Comparison of ENCODE assay signal across 10 mouse cellular contexts in the genomic region with DNA sequence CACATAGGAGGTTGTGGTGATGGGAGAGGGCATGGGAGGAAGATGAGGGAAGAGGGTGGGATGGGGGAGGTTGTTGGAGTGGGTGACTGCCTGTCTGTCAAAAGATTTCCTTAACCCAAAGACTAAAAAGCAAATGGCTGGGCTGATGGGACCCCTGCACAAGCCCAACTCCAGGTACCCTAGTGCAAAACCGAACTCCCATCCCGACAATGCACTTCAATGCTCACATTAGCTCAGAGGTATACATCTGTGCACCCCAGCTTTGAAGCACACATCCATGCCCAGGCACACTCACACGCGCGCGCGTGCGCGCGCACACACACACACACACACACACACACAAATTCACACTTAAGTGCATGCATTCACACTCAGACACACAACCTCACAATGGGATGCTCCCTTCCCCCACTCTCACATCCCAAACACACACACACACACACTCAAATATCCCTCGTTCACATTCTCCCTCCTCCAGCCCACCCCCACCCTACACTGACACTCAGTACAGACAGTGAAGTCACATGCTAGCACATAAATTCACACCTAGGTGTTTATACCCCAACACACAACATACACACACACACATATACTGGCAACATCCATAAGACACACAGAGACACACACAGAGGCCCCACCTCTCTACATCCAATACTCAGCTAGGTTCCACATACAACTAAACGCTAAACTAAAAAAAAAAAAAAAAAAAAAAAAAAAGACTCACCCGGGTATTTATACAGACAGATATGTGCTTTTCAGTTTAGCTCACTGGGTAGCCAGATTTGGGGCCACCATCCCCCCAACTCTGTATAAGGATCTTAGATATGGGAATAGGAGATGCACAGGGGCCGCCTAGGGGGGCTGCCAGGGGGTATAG. TPM values are rescaled to one million over a fixed set of nuclear protein-coding genes. Genes with fewer than 3 reads are reported as not detected.
DNase-seq lines count a peak whose midpoint lies in the region; ATAC-seq lines count a peak whose summit lies in the region.
"Had no signal": no experiment of that assay in that cellular context is flagged by ENCODE, and none has a peak within 500 bp of the region (broad histone marks: within the 10 kb centered on the region; RNA-seq: fewer than 3 reads in every experiment).

No protein-coding gene starts in this region.

- peak overlapping the region; percentile 59 for H3K4me2 ChIP-seq in heart, embryonic 16.5 days (ENCODE audit: low read depth, low read length)
- H3K4me2 ChIP-seq in hindbrain, embryonic 15.5 days = peak overlapping the region; percentile 43; the same call in 1 of the 2 replicates
- peak overlapping the region; percentile 39 for H3K4me2 ChIP-seq in midbrain, embryonic 14.5 days (ENCODE audit: low read length)

- peaks cover 26% of the 10 kb centered on the region for H3K4me1 ChIP-seq in heart, embryonic 16.5 days (ENCODE audit: control insufficient read depth, insufficient read depth, low read length)
- peaks cover 34% of the 10 kb centered on the region for H3K4me1 ChIP-seq in hindbrain, embryonic 15.5 days (replicated peaks)
- H3K4me1 ChIP-seq in midbrain, embryonic 14.5 days (ENCODE audit: control insufficient read depth, insufficient read depth, low read length) = peaks cover 29% of the 10 kb centered on the region

- 64% methylated on average over 14 of the region's 14 CpGs for WGBS in heart, embryonic 16.5 days
- WGBS in hindbrain, embryonic 15.5 days = 80% methylated on average over 14 of the region's 14 CpGs
- 81% methylated on average over 14 of the region's 14 CpGs for WGBS in midbrain, embryonic 14.5 days

- no peaks in the 10 kb centered on the region for H3K36me3 ChIP-seq in heart, embryonic 16.5 days (ENCODE audit: control insufficient read depth, insufficient read depth)
- peaks cover 8% of the 10 kb centered on the region; the same call in 1 of the 2 replicates for H3K36me3 ChIP-seq in hindbrain, embryonic 15.5 days
- H3K36me3 ChIP-seq in midbrain, embryonic 14.5 days (ENCODE audit: control insufficient read depth, insufficient read depth, low read length) = peaks cover 22% of the 10 kb centered on the region

- no peak for ATAC-seq in heart, embryonic 16.5 days (replicated peaks; ENCODE audit: extremely low read depth, insufficient read depth, low FRiP score)
- no peak for ATAC-seq in hindbrain, embryonic 15.5 days (ENCODE audit: low FRiP score, low read depth)
- no peak for ATAC-seq in midbrain, embryonic 14.5 days (ENCODE audit: low FRiP score, low TSS enrichment)

- peak overlapping the region; percentile 82 for H3K27ac ChIP-seq in heart, embryonic 16.5 days (ENCODE audit: low read length)
- no peak overlapping the region for H3K27ac ChIP-seq in hindbrain, embryonic 15.5 days (replicated peaks)
- no peak overlapping the region for H3K27ac ChIP-seq in midbrain, embryonic 14.5 days (replicated peaks; ENCODE audit: low read depth, low read length)

- H3K9me3 ChIP-seq in heart, embryonic 16.5 days (replicated peaks; ENCODE audit: control insufficient read depth, low read length) = no peaks in the 10 kb centered on the region
- no peaks in the 10 kb centered on the region for H3K9me3 ChIP-seq in hindbrain, embryonic 15.5 days
- H3K9me3 ChIP-seq in midbrain, embryonic 14.5 days (ENCODE audit: control insufficient read depth, low read length) = no peaks in the 10 kb centered on the region

- peak overlapping the region; percentile 50 for H3K4me3 ChIP-seq in heart, embryonic 16.5 days (ENCODE audit: low read length)
- no peak overlapping the region for H3K4me3 ChIP-seq in hindbrain, embryonic 15.5 days
- H3K4me3 ChIP-seq in midbrain, embryonic 14.5 days (replicated peaks; ENCODE audit: low read depth, low read length) = no peak overlapping the region

- intact Hi-C loops in heart, postnatal 36 days (cut with DNase I) = no loop called here
- intact Hi-C loops in left cerebral cortex, postnatal 25 days (cut with DNase I) = no loop called here

- peaks cover 14% of the 10 kb centered on the region for H3K27me3 ChIP-seq in heart, embryonic 16.5 days (ENCODE audit: control insufficient read depth, insufficient read depth, low read length)
- H3K27me3 ChIP-seq in hindbrain, embryonic 15.5 days = peaks cover 11% of the 10 kb centered on the region
- no peaks in the 10 kb centered on the region for H3K27me3 ChIP-seq in midbrain, embryonic 14.5 days (ENCODE audit: control insufficient read depth, insufficient read depth, low read length)

- no peak for DNase-seq in heart, postnatal 36 days
- DNase-seq in embryo, embryonic 11 days = peak; percentile 23
- no peak for DNase-seq in midbrain, embryonic 14.5 days
- DNase-seq in left cerebral cortex, postnatal 25 days (ENCODE audit: low spot score in 2 of 2) = no peak
- no peak for DNase-seq in spleen, postnatal 14 days (ENCODE audit: low spot score in 2 of 2)
- no peak for DNase-seq in spleen, adult 12 weeks (ENCODE audit: low spot score)
- DNase-seq: cerebellum, adult 2 months; right cerebral cortex, postnatal 4 days had no signal

- H3K9ac ChIP-seq in heart, embryonic 16.5 days (ENCODE audit: low read length) = peak overlapping the region; percentile 74
- H3K9ac ChIP-seq in hindbrain, embryonic 15.5 days = no peak overlapping the region
- no peak overlapping the region for H3K9ac ChIP-seq in midbrain, embryonic 14.5 days (replicated peaks; ENCODE audit: low read length)

RNA-seq across cellular contexts. Expression of a gene that starts 31.1 kb away (rescaled TPM):
- 305 and 327 TPM in 2 replicates for polyA plus RNA-seq in heart, embryonic 16.5 days (2015; fragmentation: Nextera tagmentation; extraction: Ambion mirVana)
- 100 to 1,000 TPM; 188 to 208 TPM for total RNA-seq in heart, postnatal 36 days (2021)
- polyA plus RNA-seq in hindbrain, embryonic 15.5 days (2015; fragmentation: Nextera tagmentation; extraction: Ambion mirVana) = 402 and 448 TPM in 2 replicates
- 169 and 339 TPM in 2 replicates for polyA plus RNA-seq in midbrain, embryonic 14.5 days (2014; fragmentation: Nextera tagmentation; extraction: Ambion mirVana)
- total RNA-seq in left cerebral cortex, postnatal 25 days (2021) = 100 to 1,000 TPM; 213 to 214 TPM

RNA-seq across cellular contexts. Expression of a gene that starts 31.8 kb away (rescaled TPM):
- polyA plus RNA-seq in heart, embryonic 16.5 days (2015; fragmentation: Nextera tagmentation; extraction: Ambion mirVana) = 27.4 and 28.1 TPM in 2 replicates
- total RNA-seq in heart, postnatal 36 days (2021) = 10 to 100 TPM; 74.5 to 78.2 TPM
- polyA plus RNA-seq in hindbrain, embryonic 15.5 days (2015; fragmentation: Nextera tagmentation; extraction: Ambion mirVana) = 31.5 and 32.0 TPM in 2 replicates
- polyA plus RNA-seq in midbrain, embryonic 14.5 days (2014; fragmentation: Nextera tagmentation; extraction: Ambion mirVana) = 22.5 and 26.1 TPM in 2 replicates
- total RNA-seq in left cerebral cortex, postnatal 25 days (2021) = 10 to 100 TPM; 82.6 to 82.8 TPM

RNA-seq across cellular contexts. Expression of a gene that starts 33.2 kb away (rescaled TPM):
- 36.7 and 38.4 TPM in 2 replicates for polyA plus RNA-seq in heart, embryonic 16.5 days (2015; fragmentation: Nextera tagmentation; extraction: Ambion mirVana)
- total RNA-seq in heart, postnatal 36 days (2021) = 10 to 100 TPM; 25.0 to 33.3 TPM
- polyA plus RNA-seq in hindbrain, embryonic 15.5 days (2015; fragmentation: Nextera tagmentation; extraction: Ambion mirVana) = 48.2 and 60.7 TPM in 2 replicates
- polyA plus RNA-seq in midbrain, embryonic 14.5 days (2014; fragmentation: Nextera tagmentation; extraction: Ambion mirVana) = 46.4 and 54.1 TPM in 2 replicates
- 10 to 100 TPM; 67.5 to 73.1 TPM for total RNA-seq in left cerebral cortex, postnatal 25 days (2021)

RNA-seq across cellular contexts. Expression of a gene that starts 34.2 kb away (rescaled TPM):
- polyA plus RNA-seq in heart, embryonic 16.5 days (2015; fragmentation: Nextera tagmentation; extraction: Ambion mirVana) = 2.4 and 2.7 TPM in 2 replicates
- 1 to 10 TPM; 4.0 TPM for total RNA-seq in heart, postnatal 36 days (2021)
- polyA plus RNA-seq in hindbrain, embryonic 15.5 days (2015; fragmentation: Nextera tagmentation; extraction: Ambion mirVana) = 77.2 and 86.0 TPM in 2 replicates
- polyA plus RNA-seq in midbrain, embryonic 14.5 days (2014; fragmentation: Nextera tagmentation; extraction: Ambion mirVana) = 90.6 and 103 TPM in 2 replicates
- 1,000 to 10,000 TPM; 1,197 to 1,302 TPM for total RNA-seq in left cerebral cortex, postnatal 25 days (2021)

RNA-seq across cellular contexts. Expression of a gene that starts 59.0 kb away (rescaled TPM):
- polyA plus RNA-seq in heart, embryonic 16.5 days (2015; fragmentation: Nextera tagmentation; extraction: Ambion mirVana) = 45.7 TPM in 2 replicates
- total RNA-seq in heart, postnatal 36 days (2021) = 10 to 100 TPM; 22.9 to 24.1 TPM
- polyA plus RNA-seq in hindbrain, embryonic 15.5 days (2015; fragmentation: Nextera tagmentation; extraction: Ambion mirVana) = 97.4 and 99.6 TPM in 2 replicates
- 89.6 and 96.1 TPM in 2 replicates for polyA plus RNA-seq in midbrain, embryonic 14.5 days (2014; fragmentation: Nextera tagmentation; extraction: Ambion mirVana)
- total RNA-seq in left cerebral cortex, postnatal 25 days (2021) = 10 to 100 TPM; 51.6 to 55.8 TPM
